Mouse (Mus musculus): ENCODE results near the gene Tmem56. TPM values are rescaled to one million over a fixed set of nuclear protein-coding genes. Genes with fewer than 3 reads are reported as not detected.

Tmem56 gene
- total RNA-seq, 2 experiments from 2014 or later: 17.2 to 19.2 TPM

GRCm38 (mm10) chr3:121242111-121242936 lies 40.6 kb downstream of the Tmem56 start:
- no peak for DNase-seq
- intact Hi-C loops (cut with DNase I): no loop called here

GRCm38 (mm10) chr3:121240362-121241040 lies 42.4 kb downstream of the Tmem56 start:
- intact Hi-C loops (cut with DNase I): no loop called here
- DNase-seq: peak; percentile 21

GRCm38 (mm10) chr3:121239096-121239495 lies 43.8 kb downstream of the Tmem56 start:
- intact Hi-C loops (cut with DNase I): no loop called here

GRCm38 (mm10) chr3:121224763-121225162 lies 58.1 kb downstream of the Tmem56 start:
- intact Hi-C loops (cut with DNase I): no loop called here
- DNase-seq: no peak

More at GRCm38 (mm10) chr3:121239096-121239495, 43.8 kb downstream of the Tmem56 start:
- DNase-seq: peak; percentile 54

- intact Hi-C loops (cut with DNase I): no loop called here
- DNase-seq: no peak
Observed at GRCm38 (mm10) chr3:121224185-121224584, 58.7 kb downstream of the Tmem56 start.

- DNase-seq: no peak
- intact Hi-C loops (cut with DNase I): no loop called here
Observed at GRCm38 (mm10) chr3:121221987-121222386, 60.9 kb downstream of the Tmem56 start.

- DNase-seq: no peak
- intact Hi-C loops (cut with DNase I): no loop called here
Observed at GRCm38 (mm10) chr3:121217011-121217410, 65.9 kb downstream of the Tmem56 start.

- no peak for DNase-seq
- intact Hi-C loops (cut with DNase I): no loop called here
Observed at GRCm38 (mm10) chr3:121213501-121213900, 69.4 kb downstream of the Tmem56 start.

GRCm38 (mm10) chr3:121212156-121212555 lies 70.7 kb downstream of the Tmem56 start:
- intact Hi-C loops (cut with DNase I): no loop called here

GRCm38 (mm10) chr3:121208994-121209393 lies 73.9 kb downstream of the Tmem56 start:
- no peak for DNase-seq
- intact Hi-C loops (cut with DNase I): no loop called here

More at GRCm38 (mm10) chr3:121212156-121212555, 70.7 kb downstream of the Tmem56 start:
- no peak for DNase-seq

GRCm38 (mm10) chr3:121206202-121206882 lies 76.6 kb downstream of the Tmem56 start:
- intact Hi-C loops (cut with DNase I): no loop called here
- no peak for DNase-seq

- no peak for DNase-seq
- intact Hi-C loops (cut with DNase I): no loop called here
Observed at GRCm38 (mm10) chr3:121202638-121203037, 80.3 kb downstream of the Tmem56 start.

GRCm38 (mm10) chr3:121201012-121201747 lies 81.7 kb downstream of the Tmem56 start:
- intact Hi-C loops (cut with DNase I): no loop called here
- no peak for DNase-seq

GRCm38 (mm10) chr3:121189199-121189598 lies 93.7 kb downstream of the Tmem56 start:
- no peak for DNase-seq
- intact Hi-C loops (cut with DNase I): no loop called here

GRCm38 (mm10) chr3:121187510-121187909 lies 95.4 kb downstream of the Tmem56 start:
- DNase-seq: no peak
- intact Hi-C loops (cut with DNase I): no loop called here

GRCm38 (mm10) chr3:121186925-121187324 lies 96.0 kb downstream of the Tmem56 start:
- DNase-seq: no peak
- intact Hi-C loops (cut with DNase I): no loop called here

GRCm38 (mm10) chr3:121185197-121185596 lies 97.7 kb downstream of the Tmem56 start:
- DNase-seq: no peak
- intact Hi-C loops (cut with DNase I): no loop called here

- intact Hi-C loops (cut with DNase I): no loop called here
- no peak for DNase-seq
Observed at GRCm38 (mm10) chr3:121176011-121176410, 106.9 kb downstream of the Tmem56 start.

GRCm38 (mm10) chr3:121174248-121174945 lies 108.5 kb downstream of the Tmem56 start:
- no peak for DNase-seq
- intact Hi-C loops (cut with DNase I): no loop called here

GRCm38 (mm10) chr3:121172718-121173117 lies 110.2 kb downstream of the Tmem56 start:
- DNase-seq: no peak
- intact Hi-C loops (cut with DNase I): no loop called here
